ENCODE assay signal across 9 mouse cellular contexts in genomic region chr3:35972985-35973384, GRCm38 (mm10). TPM values are rescaled to one million over a fixed set of nuclear protein-coding genes. Genes with fewer than 3 reads are reported as not detected.
DNase-seq lines count a peak whose midpoint lies in the region; ATAC-seq and TF ChIP-seq lines count a peak whose summit lies in the region.
"Had no signal": no experiment of that assay in that cellular context is flagged by ENCODE, and none has a peak within 500 bp of the region (broad histone marks: within the 10 kb centered on the region; RNA-seq: fewer than 3 reads in every experiment).

No protein-coding gene starts in this region.

- TF ChIP-seq CTCF in layer of hippocampus, adult 2 months (conservative IDR thresholded peaks at IDR 0.05): peak; percentile 74

- H3K36me3 ChIP-seq in ES-E14 (ENCODE audit: control insufficient read depth, insufficient read depth, low read length, poor library complexity, severe bottlenecking): peaks cover 15% of the 10 kb centered on the region; the same call in 1 of the 2 replicates

- H3K4me3 ChIP-seq in layer of hippocampus, adult 2 months: no peak overlapping the region
- no peak overlapping the region for H3K4me3 ChIP-seq in ES-E14 (ENCODE audit: insufficient read depth in 1 of 2, low read depth in 1 of 2, low read length in 2 of 2, poor library complexity in 1 of 2, severe bottlenecking in 1 of 2)
- H3K4me3 ChIP-seq: limb, embryonic 15.5 days had no signal

- in situ Hi-C loops in ES-E14 (cut with MboI; ENCODE audit: low sequenced_read_pairs in 2 of 2, unreplicated experiment in 2 of 2): loop anchor here in 1 of 2 experiments (10.0 kb wide), 2 partner anchors 172 to 278 kb away; no protein-coding TSS in a partner anchor

- peaks cover 0 to 5% of the 10 kb centered on the region in 2 experiments; a peak in 1 of 4 replicates for H3K4me1 ChIP-seq in ES-E14 (ENCODE audit: control insufficient read depth in 2 of 2, insufficient read depth in 2 of 2, low read length in 2 of 2, poor library complexity in 1 of 2)
- H3K4me1 ChIP-seq: limb, embryonic 15.5 days had no signal

- H3K9me3 ChIP-seq in ES-E14 (ENCODE audit: control insufficient read depth, insufficient read depth, low read depth, low read length): no peaks in the 10 kb centered on the region
- H3K9me3 ChIP-seq: limb, embryonic 15.5 days had no signal

- peak; percentile 80 for ATAC-seq in megakaryocyte-erythroid progenitor cell, adult 5-6 weeks (replicated peaks; ENCODE audit: low FRiP score, low TSS enrichment, poor library complexity, severe bottlenecking)

- H3K9ac ChIP-seq in ES-E14 (ENCODE audit: insufficient read depth, low read depth, low read length, poor library complexity, severe bottlenecking): no peak overlapping the region
- H3K9ac ChIP-seq: limb, embryonic 15.5 days had no signal

- peak; percentile 40 for DNase-seq in adrenal gland, postnatal 10 days
- DNase-seq in adrenal gland, adult 2 months: no peak
- no peak for DNase-seq in layer of hippocampus, adult 2 months (ENCODE audit: low spot score in 2 of 2)
- DNase-seq in layer of hippocampus, adult 9-10 months (ENCODE audit: low spot score): no peak
- DNase-seq in ES-E14 (ENCODE audit: low read depth, low spot score): peak; percentile 34
- DNase-seq in embryo, embryonic 11.5 days (ENCODE audit: low read depth, low spot score): peak; percentile 31
- no peak for DNase-seq in Muller cell, postnatal 12 days (ENCODE audit: inconsistent ontology term)

- H3K27ac ChIP-seq in layer of hippocampus, adult 2 months: no peak overlapping the region
- no peak overlapping the region for H3K27ac ChIP-seq in ES-E14 (ENCODE audit: insufficient read depth, low read depth, low read length, poor library complexity, severe bottlenecking)
- H3K27ac ChIP-seq: limb, embryonic 15.5 days had no signal

TF ChIP-seq in ES-E14, 5 proteins besides CTCF, POLR2A, EP300 and RAD21:
- TF ChIP-seq CHD2 (IDR thresholded peaks at IDR 0.05; ENCODE audit: low read depth, low read length) (no peak), ZC3H11A (IDR thresholded peaks at IDR 0.05; ENCODE audit: borderline replicate concordance, low read depth, low read length) (0 out of 2 replicates have a peak, but pooled peaks have one; percentile 52)

RNA-seq across cellular contexts. Expression of gene Mccc1, which starts 27.5 kb away (rescaled TPM):
- 10 to 100 TPM; 93.1 to 94.1 TPM for total RNA-seq in adrenal gland, postnatal 10 days (2021)
- 100 to 1,000 TPM; 114 to 126 TPM for total RNA-seq in adrenal gland, adult 2 months (2021)
- polyA plus RNA-seq in adrenal gland, adult 2 months (2012; rRNA removed): 30.7 and 32.0 TPM in 2 replicates
- 10 to 100 TPM; 38.4 to 45.3 TPM for total RNA-seq in layer of hippocampus, adult 2 months (2021)
- 16.6 and 20.3 TPM in 2 replicates for total RNA-seq in ES-E14 (2012; rRNA removed)
- total RNA-seq in megakaryocyte-erythroid progenitor cell, adult 5-6 weeks (2014; fragmentation: Nextera tagmentation): 14.9 and 23.9 TPM in 2 replicates
- 18.0 and 22.1 TPM in 2 replicates for total RNA-seq in megakaryocyte-erythroid progenitor cell, adult 5-6 weeks (2017)

RNA-seq across cellular contexts. Expression of gene Dcun1d1, which starts 35.7 kb away (rescaled TPM):
- 10 to 100 TPM; 55.3 to 65.0 TPM for total RNA-seq in adrenal gland, postnatal 10 days (2021)
- total RNA-seq in adrenal gland, adult 2 months (2021): 10 to 100 TPM; 64.1 to 84.2 TPM
- polyA plus RNA-seq in adrenal gland, adult 2 months (2012; rRNA removed): 1.5 and 2.2 TPM in 2 replicates
- total RNA-seq in layer of hippocampus, adult 2 months (2021): 10 to 100 TPM; 69.6 to 81.1 TPM
- total RNA-seq in ES-E14 (2012; rRNA removed): 28.2 and 32.3 TPM in 2 replicates
- 71.7 and 71.9 TPM in 2 replicates for total RNA-seq in megakaryocyte-erythroid progenitor cell, adult 5-6 weeks (2014; fragmentation: Nextera tagmentation)
- total RNA-seq in megakaryocyte-erythroid progenitor cell, adult 5-6 weeks (2017): 259 and 282 TPM in 2 replicates

Comparison
In these comparisons a context has a peak if more than half of its experiments do, and no peak if none do; other contexts are left out.
1. DNase-seq: peak in adrenal gland, postnatal 10 days (single experiment), ES-E14 (single experiment) and embryo, embryonic 11.5 days (single experiment); none in adrenal gland, adult 2 months (single experiment), layer of hippocampus, adult 2 months (0 of 2), layer of hippocampus, adult 9-10 months (single experiment) and Muller cell, postnatal 12 days (single experiment).